16 mouse cellular contexts compared by ENCODE assay signal in the genomic region with DNA sequence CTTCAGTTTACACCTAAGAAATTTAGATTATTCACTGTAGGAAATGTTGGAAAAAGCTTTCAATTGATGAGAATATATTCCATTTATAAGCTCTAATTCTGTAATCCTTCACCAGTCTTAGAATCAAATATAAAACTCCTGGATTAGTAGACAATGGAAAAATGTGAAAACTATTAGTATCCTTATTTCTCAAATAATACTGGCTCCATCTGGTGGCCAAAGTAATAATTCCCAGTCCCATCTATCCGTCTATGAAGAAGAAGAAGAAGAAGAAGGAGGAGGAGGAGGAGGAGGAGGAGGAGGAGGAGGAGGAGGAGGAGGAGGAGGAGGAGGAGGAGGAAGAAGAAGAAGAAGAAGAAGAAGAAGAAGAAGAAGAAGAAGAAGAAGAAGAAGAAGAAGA. TPM values are rescaled to one million over a fixed set of nuclear protein-coding genes. Genes with fewer than 3 reads are reported as not detected.
DNase-seq lines count a peak whose midpoint lies in the region; TF ChIP-seq lines count a peak whose summit lies in the region.
"Not testable (repeated sequence)": the region's sequence is repeated elsewhere in the genome, so short reads cannot be mapped to it uniquely, and the experiment has no call there.
"Had no signal": no experiment of that assay in that cellular context is flagged by ENCODE, and none has a peak within 500 bp of the region (broad histone marks: within the 10 kb centered on the region; RNA-seq: fewer than 3 reads in every experiment).

No protein-coding gene starts in this region.

- TF ChIP-seq CTCF in CH12.LX (conservative IDR thresholded peaks at IDR 0.05 in 1 of 2, IDR thresholded peaks at IDR 0.05 in 1 of 2; ENCODE audit: low read depth in 2 of 2, low read length in 2 of 2): 0 out of 4 replicates have a peak, but pooled peaks of 1 of the 2 experiments have one; percentile 15

- not testable (repeated sequence) for H3K36me3 ChIP-seq in CH12.LX (replicated peaks in 1 of 2; ENCODE audit: control insufficient read depth in 1 of 2, insufficient read depth in 1 of 2, low read length in 1 of 2)

- DNase-seq in CH12.LX (ENCODE audit: extremely low read depth): peak; percentile 11
- peak; percentile 52 for DNase-seq in cerebellum, adult 11 months
- DNase-seq in embryo, embryonic 11 days: peak; percentile 66
- peak; percentile 15 to 79 for DNase-seq in heart, adult 18-20 months
- peak; percentile 24 to 31 for DNase-seq in kidney, adult 8-10 months
- DNase-seq in left cerebral cortex, adult 11 months (ENCODE audit: low spot score): peak; percentile 45
- peak; percentile 72 for DNase-seq in lung, postnatal 14 days
- peak; percentile 41 to 63 for DNase-seq in right cerebral cortex, adult 2 months (ENCODE audit: low spot score in 2 of 2)

- not testable (repeated sequence) for H3K79me2 ChIP-seq in CH12.LX (replicated peaks; ENCODE audit: control insufficient read depth, extremely low read depth, insufficient read depth, poor library complexity, severe bottlenecking)

- H3K9ac ChIP-seq in CH12.LX (ENCODE audit: insufficient read depth, low read depth): not testable (repeated sequence)

- not testable (repeated sequence) for H3K4me2 ChIP-seq in CH12.LX (ENCODE audit: insufficient read depth, low read depth, poor library complexity, severe bottlenecking)

- not testable (repeated sequence) for TF ChIP-seq RAD21 in CH12.LX (IDR thresholded peaks at IDR 0.05; ENCODE audit: low read depth, low read length)

- in situ Hi-C loops in CH12.LX (cut with MboI; ENCODE audit: low pct_ligation_motif_present, low pct_unique_long_range_greater_than_20kb, low sequenced_read_pairs): not testable (repeated sequence)

- H3K4me3 ChIP-seq in CH12.LX (replicated peaks in 1 of 3; ENCODE audit: low read depth in 2 of 3, low read length in 2 of 3, poor library complexity in 1 of 3): not testable (repeated sequence)

- not testable (repeated sequence) for H3K27me3 ChIP-seq in CH12.LX (replicated peaks)

- not testable (repeated sequence) for H3K27ac ChIP-seq in CH12.LX (ENCODE audit: insufficient read depth, low read depth)

- not testable (repeated sequence) for TF ChIP-seq EP300 in CH12.LX (IDR thresholded peaks at IDR 0.05; ENCODE audit: low read length)

- TF ChIP-seq POLR2A in CH12.LX (IDR thresholded peaks at IDR 0.05; ENCODE audit: low read depth, low read length): not testable (repeated sequence)

- not testable (repeated sequence) for H3K9me3 ChIP-seq in CH12.LX (replicated peaks; ENCODE audit: low read length)

- not testable (repeated sequence) for H3K4me1 ChIP-seq in CH12.LX (ENCODE audit: control insufficient read depth in 1 of 2, insufficient read depth in 2 of 2)

- dilution Hi-C loops in CH12.LX (cut with MboI; ENCODE audit: extremely low pct_ligation_motif_present, extremely low pct_unique_long_range_greater_than_20kb, low sequenced_read_pairs): not testable (repeated sequence)

RNA-seq across cellular contexts. Expression of gene 4933415F23Rik, which starts 38.5 kb away (rescaled TPM):
- total RNA-seq in CH12.LX (2012; rRNA removed) (not detected in 2 replicates), CH12.LX (2014; rRNA removed) (not detected in 2 replicates)
- not detected in 2 replicates for polyA plus RNA-seq in CH12.LX (2012; ENCODE audit: insufficient read length, low read depth)
- not detected for total RNA-seq in heart, adult 18-20 months (2021)
- total RNA-seq: adrenal gland, postnatal 36 days; hematopoietic stem cell, adult 5-6 weeks; neutrophil, adult 5-6 weeks had no signal
- polyA plus RNA-seq: embryonic facial prominence, embryonic 10.5 days; forebrain, embryonic 12.5 days; kidney, embryonic 14.5 days; limb, embryonic 10.5 days; lung, embryonic 15.5 days had no signal

Comparison
In these comparisons a context has a peak if more than half of its experiments do, and no peak if none do; other contexts are left out.
1. DNase-seq: peak in every context shown above with its lines; median percentile 72 in lung, postnatal 14 days; 66 in embryo, embryonic 11 days; 52 in cerebellum, adult 11 months; 52 in right cerebral cortex, adult 2 months; 47 in heart, adult 18-20 months; 45 in left cerebral cortex, adult 11 months; 28 in kidney, adult 8-10 months; 11 in CH12.LX.